Mouse (Mus musculus): ENCODE data around the gene C5ar2.
"Not testable (repeated sequence)": the region's sequence is repeated elsewhere in the genome, so short reads cannot be mapped to it uniquely, and the experiment has no call there.

Gene C5ar2

DNA sequence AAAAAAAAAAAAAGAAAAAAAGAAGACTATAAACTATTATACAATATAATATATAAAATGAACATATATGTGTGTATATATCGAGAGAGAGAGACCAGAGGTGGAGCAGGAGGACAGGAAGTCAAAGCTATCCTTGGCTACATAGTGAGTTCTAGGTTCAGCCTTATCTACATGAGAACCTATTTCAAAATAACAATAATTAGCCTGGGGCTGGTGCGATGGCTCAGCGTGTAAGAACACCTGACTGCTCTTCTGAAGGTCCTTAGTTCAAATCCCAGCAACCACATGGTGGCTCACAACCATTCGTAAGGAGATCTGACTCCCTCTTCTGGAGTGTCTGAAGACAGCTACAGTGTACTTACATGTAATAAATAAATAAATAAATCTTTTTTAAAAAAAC is 12.0 kb upstream of the C5ar2 start:
- DNase-seq = not testable (repeated sequence)

DNA sequence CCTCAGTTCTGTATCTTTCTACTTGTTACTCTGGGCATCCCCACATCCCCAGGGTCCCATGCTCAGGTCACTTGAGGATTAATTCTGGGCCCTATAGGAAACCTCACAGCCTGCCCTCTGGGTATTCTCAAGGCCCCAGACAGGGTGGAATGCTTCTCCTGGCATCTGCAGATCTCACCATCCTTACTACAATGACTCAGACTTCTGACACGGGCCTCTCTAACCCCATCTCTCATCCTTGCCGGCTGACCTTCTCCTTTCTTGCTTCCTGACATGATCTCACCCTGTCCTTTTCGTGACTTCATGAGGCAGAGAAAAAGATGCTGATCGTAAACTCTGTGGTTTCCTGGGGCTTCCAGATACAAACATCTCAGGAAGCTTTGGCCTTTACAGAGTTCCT is 10.2 kb upstream of the C5ar2 start:
- DNase-seq = no peak

DNA sequence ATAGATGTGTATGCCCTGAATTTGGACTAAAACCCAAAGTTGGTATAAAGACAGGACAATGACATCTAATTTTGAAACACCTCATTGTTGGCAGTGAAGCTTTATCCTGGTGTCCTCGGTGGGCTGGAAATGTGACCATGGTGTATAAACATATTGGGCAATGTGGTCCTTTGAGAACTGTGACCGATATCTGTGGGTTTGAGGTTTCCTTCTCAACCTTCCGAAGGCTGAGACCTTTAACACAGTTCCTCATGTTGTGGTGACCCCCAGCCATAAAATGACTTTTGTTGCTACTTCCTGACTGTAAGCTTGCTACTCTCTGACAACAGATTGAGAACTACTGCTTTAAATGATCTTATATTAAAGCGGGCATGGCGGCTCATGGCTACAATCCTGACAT is 6.7 kb upstream of the C5ar2 start:
- no peak for DNase-seq

DNA sequence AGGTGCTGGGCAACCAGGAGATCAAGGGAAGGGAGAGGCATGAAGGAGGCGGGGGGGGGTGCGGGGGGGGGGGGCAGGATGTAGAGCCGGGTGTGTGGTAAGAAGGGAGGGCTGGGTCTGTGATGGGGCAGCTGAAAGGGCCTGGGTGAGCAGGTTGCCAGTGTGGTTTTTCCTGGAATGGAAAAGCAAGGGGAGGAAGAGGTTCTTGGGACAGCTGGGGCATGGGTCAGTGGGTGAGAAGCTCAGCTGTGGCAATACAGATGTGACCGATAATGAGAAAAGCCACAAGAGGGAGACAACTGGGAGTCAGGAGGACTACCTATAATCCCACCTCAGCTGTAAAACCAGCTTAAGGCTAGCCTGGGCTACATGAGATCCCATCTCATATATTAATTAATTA is 2.0 kb upstream of the C5ar2 start:
- no peak for DNase-seq

DNA sequence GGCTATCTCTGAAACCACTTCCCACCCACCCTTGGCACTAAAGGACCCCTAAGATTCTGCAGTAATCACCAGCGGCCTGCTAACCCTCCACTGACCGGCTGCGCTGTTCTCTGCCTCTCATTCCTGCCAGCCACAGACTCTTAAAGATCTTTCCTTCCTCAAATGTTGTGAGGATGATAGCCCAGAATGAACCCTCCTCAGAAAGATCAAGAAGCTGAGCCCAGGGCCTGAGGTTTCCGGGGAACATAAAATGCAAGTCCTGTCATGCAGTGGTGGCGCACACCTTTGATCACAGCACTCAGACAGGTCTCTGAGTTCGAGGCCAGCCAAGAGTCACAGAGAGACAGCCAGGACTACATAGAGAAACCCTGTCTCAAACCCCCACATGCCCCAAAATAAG is 1.8 kb downstream of the C5ar2 start:
- DNase-seq = no peak

DNA sequence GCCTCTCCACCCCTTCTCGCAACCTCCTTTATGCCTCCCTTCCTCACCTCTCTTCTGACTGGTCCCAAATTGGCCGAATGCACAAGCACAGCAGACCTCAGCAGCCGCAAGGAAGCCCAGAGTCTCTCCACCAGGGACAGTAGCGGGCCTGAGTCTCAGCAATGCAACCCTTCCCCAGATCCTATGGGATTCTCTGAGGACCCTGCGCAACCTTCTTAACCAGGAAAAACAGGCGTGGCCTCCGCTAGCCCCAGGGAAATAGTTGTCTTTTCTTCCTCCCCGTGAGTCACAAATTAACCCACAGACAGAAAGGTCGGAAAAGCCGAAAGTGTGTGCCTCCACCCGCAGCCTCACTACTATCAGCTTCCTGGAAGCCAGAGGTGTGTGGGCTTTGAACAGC is 2.2 kb downstream of the C5ar2 start:
- no peak for DNase-seq

DNA sequence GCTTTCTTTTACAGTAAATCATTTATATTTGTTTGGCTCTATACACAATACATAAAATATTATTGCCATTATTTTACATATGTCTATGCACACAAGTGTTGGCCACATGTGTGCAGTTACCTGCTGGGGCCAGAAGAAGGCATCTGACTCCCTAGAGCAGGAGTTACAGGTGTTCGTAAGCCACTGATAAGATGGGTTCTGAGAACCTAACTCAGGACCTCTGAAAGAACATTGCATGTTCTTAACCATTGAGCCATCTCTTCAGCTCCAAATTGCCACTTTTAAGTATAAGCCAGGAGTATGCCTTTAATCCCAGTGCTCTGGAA is 3.0 kb downstream of the C5ar2 start:
- DNase-seq = no peak

DNA sequence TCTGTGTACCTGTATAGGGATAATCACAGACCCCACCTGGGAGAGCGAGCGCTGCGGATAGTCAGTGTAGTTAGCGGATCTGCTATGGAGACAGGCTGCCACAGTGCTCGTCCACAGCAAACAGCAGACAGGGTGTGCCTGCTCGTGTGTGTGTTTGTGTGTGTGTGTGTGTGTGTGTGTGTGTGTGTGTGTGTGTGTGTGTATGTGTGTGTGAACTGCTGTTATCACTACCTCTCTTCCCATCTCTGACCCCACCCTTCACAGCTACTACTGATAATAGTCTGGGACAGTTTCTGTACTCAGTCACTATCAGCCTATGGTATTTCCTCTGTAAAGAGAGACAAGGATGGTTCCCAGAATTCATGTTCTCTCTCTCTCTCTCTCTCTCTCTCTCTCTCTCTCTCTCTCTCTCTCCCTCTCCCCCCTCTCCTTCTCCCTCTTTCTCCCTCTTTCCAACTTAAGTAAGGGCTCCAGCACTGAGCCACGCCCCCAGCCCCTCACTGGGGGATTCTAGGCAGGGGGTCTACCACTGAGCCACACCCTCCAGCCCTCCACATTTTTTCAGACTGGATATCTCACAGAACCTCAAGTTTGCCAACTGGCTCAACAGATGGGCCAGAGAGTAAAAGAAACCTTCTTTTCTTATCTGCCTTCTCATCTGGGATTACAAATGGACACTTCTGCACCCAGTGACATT is 3.5 kb downstream of the C5ar2 start:
- no peak for DNase-seq

DNA sequence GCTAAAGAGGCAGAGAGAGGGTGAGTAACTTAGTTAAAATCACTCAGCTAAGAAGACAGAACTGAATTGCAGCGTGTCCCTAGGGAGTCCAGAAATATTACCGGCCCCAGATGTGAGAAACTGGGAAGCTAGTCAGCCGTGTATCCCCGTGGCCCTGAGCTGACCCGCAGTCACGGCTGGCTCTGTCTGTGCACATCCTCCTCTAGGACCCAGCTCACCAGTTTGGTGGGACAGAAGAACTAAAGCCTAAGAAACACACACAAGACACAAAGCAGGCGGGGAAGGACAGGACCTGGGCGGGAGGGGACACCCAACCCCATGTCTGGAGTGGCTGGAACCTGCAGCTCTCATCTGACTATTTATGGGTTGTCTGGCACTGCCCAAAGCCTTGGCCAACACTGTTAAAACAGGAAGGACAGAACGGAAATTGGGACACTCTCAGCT is 4.4 kb downstream of the C5ar2 start:
- no peak for DNase-seq

DNA sequence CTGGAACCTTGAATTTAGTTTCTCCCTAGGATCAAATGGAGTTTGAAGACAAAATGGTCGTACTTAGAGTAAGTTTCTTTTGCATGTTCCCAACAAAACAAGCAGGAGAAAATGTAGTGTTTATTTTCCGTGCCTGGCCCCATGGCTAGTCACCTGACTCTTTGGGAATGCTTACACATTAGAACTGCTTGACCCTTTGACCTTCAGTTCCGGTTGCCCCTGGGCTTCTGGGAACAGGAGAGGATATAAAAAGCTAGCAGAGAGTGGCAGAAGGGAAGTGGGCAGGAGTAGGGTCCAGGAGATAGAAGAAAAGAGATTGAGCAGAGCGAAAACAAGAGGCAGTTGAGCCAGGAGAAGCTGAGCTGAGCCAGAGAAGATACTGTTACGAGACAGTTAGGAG is 14.1 kb downstream of the C5ar2 start:
- peak; percentile 83 for DNase-seq

DNA sequence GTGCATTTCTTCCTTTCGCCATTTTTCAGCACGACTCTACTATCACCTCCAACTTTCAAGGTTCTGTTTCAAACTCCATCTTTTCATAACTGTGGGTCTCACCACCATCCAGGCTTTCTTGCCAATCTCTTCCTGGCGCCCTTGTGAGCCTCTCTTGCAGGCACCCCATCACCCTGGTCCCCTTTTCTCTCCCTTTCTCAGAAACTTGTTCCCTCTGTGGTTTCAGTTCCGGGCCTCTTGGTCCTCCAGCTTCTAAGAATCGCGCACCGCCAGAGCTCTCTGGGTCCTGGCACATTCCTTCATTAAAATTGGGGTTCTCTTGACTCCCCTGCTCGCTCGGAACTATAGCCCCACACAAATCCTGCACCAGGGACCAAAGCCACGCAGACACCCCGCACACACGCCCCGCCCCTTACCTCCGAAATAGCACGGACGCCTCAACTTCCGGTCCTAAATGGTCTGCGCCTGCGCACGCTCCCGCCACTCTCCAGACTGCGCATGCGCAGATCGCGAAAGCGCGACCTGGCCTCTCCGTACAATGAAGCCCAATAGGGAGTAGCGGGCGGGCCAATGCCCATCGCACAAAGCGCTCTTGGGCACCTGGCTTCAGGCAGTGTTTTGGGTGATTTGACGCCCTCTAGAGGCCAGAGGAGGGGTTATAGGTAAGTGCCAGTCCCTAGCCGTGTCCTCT is 22.2 kb downstream of the C5ar2 start, which contains the start of gene Dhx34:
Dhx34 (minus strand) TSS at position 456 of the 691 bp plus-strand sequence.
- DNase-seq = peak; percentile 97

DNA sequence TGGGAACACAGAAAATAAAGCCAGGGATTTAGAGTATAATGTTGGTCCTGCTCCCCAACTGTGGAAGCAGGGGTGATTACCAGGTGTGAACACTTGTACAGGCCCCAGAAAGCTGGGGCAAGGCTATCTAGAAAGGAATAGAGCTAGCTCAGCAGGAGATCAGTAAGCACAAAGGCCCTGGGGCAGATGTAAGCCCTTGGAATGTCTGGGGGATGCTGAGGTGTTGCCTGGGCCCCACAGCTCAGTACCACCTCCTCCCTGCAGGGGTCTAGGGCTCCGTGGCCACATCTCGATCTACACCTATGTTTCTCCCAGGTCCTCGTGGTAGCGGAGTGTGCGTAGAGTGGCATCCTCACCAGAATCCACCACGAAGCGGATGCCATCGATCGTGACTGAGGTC is 30.0 kb downstream of the C5ar2 start:
- no peak for DNase-seq

DNA sequence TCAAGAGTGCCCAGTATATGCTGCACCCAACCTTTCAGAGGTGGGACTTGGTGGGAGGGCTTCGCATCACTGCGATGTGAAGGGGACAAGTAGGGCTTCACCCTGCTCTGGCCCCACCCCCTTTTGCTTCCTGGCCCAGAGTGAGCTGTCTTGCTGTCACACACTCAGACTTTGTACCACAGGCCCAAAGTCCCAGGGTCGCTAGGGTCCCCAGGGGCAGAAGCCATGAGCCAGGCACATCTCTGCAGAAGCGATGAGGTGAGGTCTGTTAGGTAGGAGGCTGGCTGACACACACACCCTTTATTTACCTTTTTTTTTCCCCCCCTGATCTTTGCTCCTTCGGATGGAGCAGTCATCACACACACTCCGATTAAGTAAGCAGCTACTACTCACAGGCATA is 30.8 kb downstream of the C5ar2 start:
- no peak for DNase-seq

DNA sequence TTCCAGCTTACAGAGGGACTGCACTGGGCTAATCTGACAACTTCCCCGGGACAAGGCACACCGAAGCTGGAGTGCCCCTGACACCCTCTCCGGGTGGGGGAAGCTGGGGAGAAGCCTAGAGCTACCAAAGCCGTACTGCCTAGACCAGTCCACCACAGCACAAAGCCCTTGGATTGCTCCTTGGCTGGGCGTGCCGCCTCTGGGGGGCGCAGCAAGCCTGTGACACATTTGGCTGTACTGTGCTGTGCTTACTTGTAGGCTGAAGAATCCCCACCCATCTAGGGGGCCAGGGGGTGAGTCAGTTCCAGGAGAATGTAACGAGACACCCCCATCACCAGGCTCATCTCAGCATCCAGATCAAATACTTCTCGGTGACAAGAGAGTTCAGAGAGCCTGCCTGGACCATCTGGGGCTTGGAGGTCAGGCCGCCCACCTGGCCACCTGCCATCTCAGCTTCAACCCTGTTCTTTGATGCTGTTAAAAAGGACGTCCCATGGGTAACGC is 33.0 kb downstream of the C5ar2 start:
- DNase-seq = no peak

DNA sequence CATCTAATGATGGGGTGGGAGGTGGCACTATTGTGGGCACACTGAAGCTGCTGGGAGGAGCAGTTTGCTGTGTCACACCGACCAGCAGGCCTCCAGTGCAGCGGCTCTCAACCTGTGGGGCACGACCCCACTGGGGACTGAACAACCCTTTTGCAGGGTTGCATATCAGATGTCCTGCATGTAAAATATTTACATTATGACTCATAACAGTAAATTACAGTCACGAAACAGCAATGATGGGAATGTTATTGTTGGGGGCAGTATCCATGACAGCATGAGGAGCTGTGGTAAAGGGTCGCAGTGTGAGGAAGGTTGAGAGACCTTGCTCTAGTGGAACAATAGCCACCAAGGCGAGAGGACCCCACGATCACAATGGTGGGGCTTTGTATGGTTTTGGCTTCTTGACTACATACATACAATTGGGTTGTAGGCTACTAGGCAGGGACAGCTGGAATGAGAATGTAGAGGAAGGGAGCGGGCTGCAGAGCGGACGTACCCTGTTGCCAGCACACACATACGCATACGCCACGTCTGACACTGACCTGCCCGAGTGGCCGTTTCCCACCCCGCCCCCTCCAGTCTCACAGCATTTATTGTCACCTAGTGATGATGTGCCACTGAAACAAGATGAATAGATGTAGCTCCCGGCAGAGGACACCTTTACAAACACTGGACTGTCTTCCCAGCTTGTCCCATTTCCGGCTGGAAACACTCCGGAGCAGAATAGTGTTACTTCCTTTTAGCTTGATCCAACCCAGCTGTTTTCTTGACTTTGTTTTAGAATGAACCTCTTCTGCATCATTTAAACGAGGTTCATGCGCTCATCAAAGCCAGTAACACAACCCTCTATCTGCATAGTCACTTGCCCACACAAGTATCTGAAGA is 34.9 kb downstream of the C5ar2 start:
- DNase-seq = no peak

DNA sequence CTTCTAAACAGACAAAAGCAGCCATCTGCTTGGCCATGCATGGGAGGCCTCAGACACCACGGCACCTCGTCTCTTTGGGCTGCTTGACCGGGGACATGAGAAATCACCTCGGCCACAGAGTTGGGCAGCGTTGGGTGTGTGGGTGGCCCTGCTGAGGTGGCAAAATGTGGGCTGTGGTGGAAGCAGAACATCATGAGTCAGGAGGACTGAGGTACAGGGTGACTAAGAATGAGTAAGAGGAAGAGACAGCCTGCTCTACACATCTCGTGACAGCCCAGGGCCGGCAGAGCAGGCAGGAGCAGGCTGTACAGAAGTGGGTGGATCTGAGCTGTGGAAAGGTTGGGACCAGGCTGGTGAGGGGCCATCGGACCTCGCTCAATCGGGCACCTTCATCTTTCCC is 36.5 kb downstream of the C5ar2 start:
- DNase-seq = no peak

DNA sequence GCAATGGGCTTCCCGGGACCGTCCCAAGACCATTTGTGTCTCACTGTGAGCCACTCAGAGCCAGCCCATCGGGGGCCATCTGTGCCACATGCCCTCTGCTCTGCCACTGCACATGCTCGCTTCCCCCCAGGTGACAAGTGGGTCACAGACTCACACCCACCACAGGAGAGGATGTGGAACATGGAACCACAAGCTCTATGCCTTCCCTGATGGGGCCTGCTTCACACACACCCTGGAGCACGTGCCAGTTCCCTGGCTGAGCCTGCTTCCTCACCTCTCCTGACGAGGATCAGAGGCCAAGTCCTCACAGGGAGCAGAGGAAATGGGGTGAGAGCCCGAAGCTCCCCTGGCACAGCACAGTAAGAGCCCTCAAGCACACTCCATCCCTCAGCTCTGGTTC is 36.9 kb downstream of the C5ar2 start:
- DNase-seq = no peak

DNA sequence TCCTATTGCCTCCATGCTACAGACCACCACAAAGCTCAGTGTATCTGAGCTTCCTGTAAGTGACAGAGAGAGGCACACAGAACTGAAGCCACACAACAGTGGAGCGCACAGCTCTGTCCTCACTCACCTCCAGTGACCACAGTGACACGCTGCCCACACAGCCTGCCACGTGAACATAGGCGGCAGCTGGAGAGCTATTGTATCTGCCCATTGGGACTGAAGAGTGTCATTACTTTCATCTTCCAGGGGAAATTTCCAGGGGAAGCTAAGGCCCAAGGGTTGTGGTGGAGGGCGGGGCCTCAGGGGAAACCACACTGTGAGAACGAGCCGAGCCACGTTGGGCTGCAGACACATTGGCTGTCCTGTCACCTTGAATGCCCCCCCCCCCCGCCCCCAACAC is 39.2 kb downstream of the C5ar2 start:
- DNase-seq = peak; percentile 19

DNA sequence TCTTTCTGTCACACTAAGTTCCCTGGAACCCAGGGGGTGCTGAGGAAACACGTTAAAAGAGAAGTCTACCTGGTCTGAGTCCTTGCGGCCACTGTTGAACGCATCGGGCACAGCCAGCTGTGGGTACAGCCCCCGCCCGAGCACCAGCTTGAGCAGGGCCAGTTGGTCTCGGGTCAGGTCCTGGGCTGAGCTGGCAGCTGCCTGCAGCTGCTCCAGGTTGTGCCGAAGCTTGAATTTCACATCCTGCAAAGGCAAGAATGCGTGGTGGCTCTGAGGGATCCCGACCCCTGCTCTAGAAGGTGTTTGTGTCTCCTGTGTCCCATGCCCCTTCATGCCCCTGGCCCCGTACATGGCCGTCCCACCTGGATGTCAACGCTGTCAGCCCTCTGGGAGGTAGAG is 40.5 kb downstream of the C5ar2 start:
- no peak for DNase-seq

DNA sequence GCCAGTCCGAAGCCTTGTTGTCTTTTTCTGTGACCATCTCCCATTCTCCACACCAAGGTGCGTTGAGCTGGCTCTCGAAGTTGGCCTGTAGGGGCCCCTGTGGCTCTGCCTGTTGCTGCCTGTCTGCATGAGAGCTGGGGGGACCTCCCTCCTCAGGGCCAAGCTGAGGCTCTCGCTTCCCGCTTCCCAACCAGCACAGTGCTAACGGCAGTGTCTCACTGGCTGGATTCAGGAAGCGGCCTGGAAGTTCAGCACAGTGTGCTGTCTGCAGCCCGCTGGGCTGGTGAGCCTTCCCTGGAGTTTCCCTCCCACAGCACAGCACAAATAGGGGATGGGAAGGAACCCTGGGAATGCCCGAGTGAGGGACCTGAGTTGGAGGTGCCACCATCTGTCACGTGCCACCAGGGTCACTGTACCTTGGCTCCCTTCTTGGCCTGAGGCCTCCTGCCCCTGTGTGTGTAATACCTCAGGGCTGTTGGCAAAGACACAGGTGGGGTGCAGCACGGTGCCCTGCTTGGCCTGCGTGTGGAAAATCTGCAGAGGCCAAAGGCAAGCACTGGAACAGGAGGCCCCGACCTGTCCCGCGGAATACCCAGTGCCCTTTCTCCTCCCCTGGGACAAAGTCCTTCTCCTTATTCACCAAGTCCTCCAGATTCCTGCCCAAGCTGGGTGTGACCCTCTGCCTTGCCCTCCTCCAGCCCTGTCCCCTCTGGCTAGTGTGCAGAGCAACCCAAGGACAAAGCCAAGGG is 41.0 kb downstream of the C5ar2 start:
- DNase-seq = peak; percentile 94

DNA sequence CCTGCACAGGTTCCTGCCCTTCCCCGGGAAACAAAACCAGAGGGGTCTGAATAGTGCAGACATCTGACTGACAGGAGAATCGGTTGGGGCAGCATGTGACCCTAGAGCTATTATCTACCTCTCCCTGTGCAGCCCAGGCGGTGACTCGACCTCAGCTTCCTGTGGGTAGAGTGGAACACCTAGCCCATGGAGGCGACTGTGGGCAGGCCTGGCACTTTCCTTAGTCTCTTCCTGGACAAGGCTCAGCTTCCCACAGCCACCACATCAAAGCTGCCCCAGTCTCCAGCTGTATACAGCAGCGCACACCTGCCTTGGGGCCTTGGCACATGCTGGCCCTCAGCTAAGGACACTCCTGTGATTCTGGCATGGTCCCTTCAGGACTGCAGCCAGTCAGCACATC is 42.8 kb downstream of the C5ar2 start:
- DNase-seq = no peak

DNA sequence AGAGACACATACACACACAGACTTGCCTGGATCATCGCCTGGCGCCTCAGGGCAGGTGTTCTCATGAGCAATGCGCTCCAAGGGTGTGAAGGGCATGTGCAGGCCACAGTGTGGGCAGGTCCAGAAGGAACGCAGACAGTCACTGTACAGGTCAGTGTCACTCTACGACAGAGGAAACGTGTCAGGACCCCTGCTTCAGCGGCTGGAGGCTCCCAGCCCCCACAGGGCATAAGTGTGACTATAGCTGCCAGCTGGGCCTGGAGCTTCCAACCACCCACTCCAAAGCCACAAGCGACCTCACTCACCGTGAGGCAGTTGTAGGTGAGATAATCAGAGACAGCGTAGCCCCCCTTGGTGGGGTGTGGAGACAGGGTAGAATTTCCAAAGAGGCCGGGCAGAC is 45.4 kb downstream of the C5ar2 start:
- no peak for DNase-seq

DNA sequence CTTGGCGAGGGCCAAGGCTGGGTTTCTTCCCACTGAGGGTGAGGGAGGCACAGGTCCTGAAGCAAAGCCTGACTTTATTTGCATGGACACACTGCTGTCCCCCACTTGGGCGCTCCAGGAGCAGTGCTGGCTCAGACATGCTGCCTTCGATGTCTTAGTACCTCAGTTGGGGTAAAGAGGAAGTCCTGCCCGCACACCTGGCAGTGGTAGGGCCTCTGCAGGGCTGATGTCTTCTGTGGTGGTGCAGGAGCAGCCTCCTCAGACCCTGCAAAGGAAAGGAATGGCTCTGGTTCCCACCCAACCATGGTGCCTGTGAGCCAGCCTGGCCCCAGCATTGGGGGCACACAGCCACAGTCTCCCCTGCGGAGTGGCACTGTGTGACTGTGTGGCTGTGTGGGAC is 46.8 kb downstream of the C5ar2 start:
- DNase-seq = no peak

Measured in kidney, adult 9 months (tissue).